ENCODE assay signal across 8 mouse cellular contexts in genomic region chr7:127614511-127614890, GRCm38 (mm10). TPM values are rescaled to one million over a fixed set of nuclear protein-coding genes. Genes with fewer than 3 reads are reported as not detected.
A peak's percentile ranks its signal among the peaks of the same experiment; 100 is the strongest.
DNase-seq lines count a peak whose midpoint lies in the region; ATAC-seq and TF ChIP-seq lines count a peak whose summit lies in the region.

No protein-coding gene starts in this region.

- no peak for TF ChIP-seq POLR2A in spleen, adult 2 months (IDR thresholded peaks at IDR 0.05; ENCODE audit: low read depth, low read length)
- no peak for TF ChIP-seq POLR2A in brain, embryonic 14.5 days (IDR thresholded peaks at IDR 0.05; ENCODE audit: borderline replicate concordance, extremely low read depth, insufficient read depth, insufficient read length, poor library complexity, severe bottlenecking)
- TF ChIP-seq POLR2A in heart, adult 2 months (IDR thresholded peaks at IDR 0.05; ENCODE audit: insufficient read depth, low read depth, low read length): no peak; the same call in 1 of the 2 replicates
- TF ChIP-seq POLR2A in kidney, adult 2 months (IDR thresholded peaks at IDR 0.05; ENCODE audit: low read depth, low read length): no peak

- H3K27me3 ChIP-seq in spleen, adult 2 months (ENCODE audit: control insufficient read depth, insufficient read depth, low read length): 0 out of 2 replicates have a peak, but pooled peaks cover 3% of the 10 kb centered on the region
- H3K27me3 ChIP-seq in heart, adult 2 months (ENCODE audit: control insufficient read depth, insufficient read depth, low read length): no peaks in the 10 kb centered on the region
- H3K27me3 ChIP-seq in kidney, adult 2 months (replicated peaks; ENCODE audit: control insufficient read depth, insufficient read depth, low read length): no peaks in the 10 kb centered on the region
- H3K27me3 ChIP-seq in lung, embryonic 16.5 days (ENCODE audit: control insufficient read depth, insufficient read depth, low read depth, low read length): no peaks in the 10 kb centered on the region

- intact Hi-C loops in heart, adult 2 months (cut with DNase I): loop anchor here (5.0 kb wide), 1 partner anchor 267 kb away; the partner anchor contains the start of gene Zfp768

- no peaks in the 10 kb centered on the region for H3K79me2 ChIP-seq in heart, adult 2 months (replicated peaks; ENCODE audit: control insufficient read depth, insufficient read depth, low read length)

- peaks cover 7% of the 10 kb centered on the region for H3K4me1 ChIP-seq in spleen, adult 2 months (ENCODE audit: control insufficient read depth, insufficient read depth, insufficient read length)
- peaks cover 5% of the 10 kb centered on the region for H3K4me1 ChIP-seq in heart, adult 2 months (ENCODE audit: control insufficient read depth, insufficient read depth, low read length)
- peaks cover 8% of the 10 kb centered on the region; the same call in 1 of the 2 replicates for H3K4me1 ChIP-seq in kidney, adult 2 months (ENCODE audit: control insufficient read depth, insufficient read depth, low read length)
- peaks cover 15% of the 10 kb centered on the region for H3K4me1 ChIP-seq in lung, embryonic 16.5 days (replicated peaks; ENCODE audit: control insufficient read depth, insufficient read depth, low read length)

- H3K9me3 ChIP-seq in lung, embryonic 16.5 days (ENCODE audit: control insufficient read depth, low read length): peaks cover 10% of the 10 kb centered on the region

- peak overlapping the region; percentile 89 for H3K4me2 ChIP-seq in lung, embryonic 16.5 days (ENCODE audit: low read depth, low read length)

- H3K27ac ChIP-seq in spleen, adult 2 months (ENCODE audit: insufficient read depth, low read length): no peak overlapping the region
- peak overlapping the region; percentile 89 for H3K27ac ChIP-seq in heart, adult 2 months
- H3K27ac ChIP-seq in kidney, adult 2 months (ENCODE audit: insufficient read depth, low read depth, low read length): peak overlapping the region; percentile 92
- H3K27ac ChIP-seq in lung, embryonic 16.5 days (ENCODE audit: low read length): peak overlapping the region; percentile 88

- 2% methylated on average over 43 of the region's 44 CpGs for whole genome bisulfite sequencing in spleen, adult 2 months
- 1% methylated on average over 37 of the region's 44 CpGs for WGBS in heart, adult 2 months
- WGBS in kidney, adult 2 months: 3% methylated on average over 44 of the region's 44 CpGs
- 0% methylated on average over 32 of the region's 44 CpGs for WGBS in lung, embryonic 16.5 days

- no peak for TF ChIP-seq EP300 in heart, adult 2 months (IDR thresholded peaks at IDR 0.05; ENCODE audit: insufficient read depth, low read depth, low read length)

- peak overlapping the region; percentile 85 for H3K4me3 ChIP-seq in spleen, adult 2 months (ENCODE audit: extremely low read depth, insufficient read depth, insufficient read length)
- peak overlapping the region; percentile 99 for H3K4me3 ChIP-seq in heart, adult 2 months
- peak overlapping the region; percentile 93 for H3K4me3 ChIP-seq in kidney, adult 2 months (ENCODE audit: insufficient read depth, low read depth, low read length)
- peak overlapping the region; percentile 100 for H3K4me3 ChIP-seq in lung, embryonic 16.5 days (ENCODE audit: low read length)

- peak; percentile 66 for ATAC-seq in lung, embryonic 16.5 days (ENCODE audit: low read depth)
- ATAC-seq in inflammation-experienced regulatory T-cells, adult 6 months: no peak

- no peak for TF ChIP-seq CTCF in spleen, adult 2 months (IDR thresholded peaks at IDR 0.05; ENCODE audit: extremely low read depth, insufficient read depth, insufficient read length, insufficient replicate concordance)
- no peak for TF ChIP-seq CTCF in brain, embryonic 14.5 days (IDR thresholded peaks at IDR 0.05; ENCODE audit: borderline replicate concordance, extremely low read depth, insufficient read depth, insufficient read length)
- peak; percentile 11; the same call in 1 of the 2 replicates for TF ChIP-seq CTCF in heart, adult 2 months (IDR thresholded peaks at IDR 0.05)
- TF ChIP-seq CTCF in kidney, adult 2 months (conservative IDR thresholded peaks at IDR 0.05; ENCODE audit: insufficient read depth, insufficient read length, low read depth, low read length): no peak

- peaks cover 11% of the 10 kb centered on the region for H3K36me3 ChIP-seq in spleen, adult 2 months (ENCODE audit: control insufficient read depth, insufficient read depth, low read length)
- no peaks in the 10 kb centered on the region for H3K36me3 ChIP-seq in heart, adult 2 months (ENCODE audit: control insufficient read depth, insufficient read depth, low read length)
- H3K36me3 ChIP-seq in kidney, adult 2 months (ENCODE audit: control insufficient read depth, insufficient read depth, low read length): peaks cover 3% of the 10 kb centered on the region; the same call in 1 of the 2 replicates
- H3K36me3 ChIP-seq in lung, embryonic 16.5 days (ENCODE audit: control insufficient read depth, insufficient read depth, low read length): peaks cover 33% of the 10 kb centered on the region

- peak in 1 of 2 experiments; percentile 31 for DNase-seq in spleen, adult 2 months (ENCODE audit: low read depth in 1 of 2, low spot score in 2 of 2)
- DNase-seq in spleen, adult 18-20 months: no peak
- peak; percentile 32 for DNase-seq in brain, embryonic 14.5 days (ENCODE audit: low read depth)
- peak; percentile 77 to 79 for DNase-seq in heart, adult 2 months
- DNase-seq in kidney, adult 2 months: peak; percentile 77
- peak; percentile 74 for DNase-seq in ovary, postnatal 36 days (ENCODE audit: low spot score)

- H3K9ac ChIP-seq in heart, adult 2 months (ENCODE audit: low read depth, low read length): peak overlapping the region; percentile 90
- H3K9ac ChIP-seq in lung, embryonic 16.5 days (ENCODE audit: low read length): peak overlapping the region; percentile 99

RNA-seq across cellular contexts. Expression of gene Zfp629, which starts 1.1 kb away (rescaled TPM):
- polyA plus RNA-seq in spleen, adult 2 months (2012; rRNA removed): 4.9 and 5.4 TPM in 2 replicates
- polyA plus RNA-seq in brain, embryonic 14.5 days (2012; rRNA removed): 38.7 and 44.4 TPM in 2 replicates
- 10 to 100 TPM; 17.7 to 24.9 TPM for total RNA-seq in heart, adult 2 months (2021)
- polyA plus RNA-seq in heart, adult 2 months (2012; rRNA removed): 12.5 and 20.9 TPM in 2 replicates
- 12.3 and 16.9 TPM in 2 replicates for polyA plus RNA-seq in kidney, adult 2 months (2012; rRNA removed)
- polyA plus RNA-seq in lung, embryonic 16.5 days (2015; fragmentation: Nextera tagmentation; extraction: Ambion mirVana): 12.5 and 12.6 TPM in 2 replicates
- under 1 TPM in 2 of 3 experiments, not detected in 1; 0.74 to 0.92 TPM for polyA plus RNA-seq in inflammation-experienced regulatory T-cells, adult 6 months (2017; shearing (Covaris generic))

RNA-seq across cellular contexts. Expression of gene Rnf40, which starts 25.9 kb away (rescaled TPM):
- polyA plus RNA-seq in spleen, adult 2 months (2012; rRNA removed): 25.8 and 29.3 TPM in 2 replicates
- 50.4 and 56.0 TPM in 2 replicates for polyA plus RNA-seq in brain, embryonic 14.5 days (2012; rRNA removed)
- total RNA-seq in heart, adult 2 months (2021): 10 to 100 TPM; 41.0 to 44.8 TPM
- 18.2 and 27.3 TPM in 2 replicates for polyA plus RNA-seq in heart, adult 2 months (2012; rRNA removed)
- polyA plus RNA-seq in kidney, adult 2 months (2012; rRNA removed): 24.7 and 25.7 TPM in 2 replicates
- 47.6 and 51.1 TPM in 2 replicates for polyA plus RNA-seq in lung, embryonic 16.5 days (2015; fragmentation: Nextera tagmentation; extraction: Ambion mirVana)
- polyA plus RNA-seq in inflammation-experienced regulatory T-cells, adult 6 months (2017; shearing (Covaris generic)): 10 to 100 TPM; 24.0 to 30.6 (median 29.7) TPM

RNA-seq across cellular contexts. Expression of gene Ccdc189, which starts 26.1 kb away (rescaled TPM):
- polyA plus RNA-seq in spleen, adult 2 months (2012; rRNA removed): 1.6 and 2.2 TPM in 2 replicates
- polyA plus RNA-seq in brain, embryonic 14.5 days (2012; rRNA removed): 11.9 and 16.0 TPM in 2 replicates
- total RNA-seq in heart, adult 2 months (2021): 10 to 100 TPM; 10.4 to 11.7 TPM
- polyA plus RNA-seq in heart, adult 2 months (2012; rRNA removed): 10.6 and 11.4 TPM in 2 replicates
- 17.1 and 18.6 TPM in 2 replicates for polyA plus RNA-seq in kidney, adult 2 months (2012; rRNA removed)
- polyA plus RNA-seq in lung, embryonic 16.5 days (2015; fragmentation: Nextera tagmentation; extraction: Ambion mirVana): 23.6 and 23.7 TPM in 2 replicates
- 1 to 10 TPM in 1 of 3 experiments, under 1 TPM in 2; 0.21 to 1.3 (median 0.72) TPM for polyA plus RNA-seq in inflammation-experienced regulatory T-cells, adult 6 months (2017; shearing (Covaris generic))

RNA-seq across cellular contexts. Expression of gene Phkg2, which starts 41.4 kb away (rescaled TPM):
- 79.5 and 91.4 TPM in 2 replicates for polyA plus RNA-seq in spleen, adult 2 months (2012; rRNA removed)
- polyA plus RNA-seq in brain, embryonic 14.5 days (2012; rRNA removed): 108 and 126 TPM in 2 replicates
- total RNA-seq in heart, adult 2 months (2021): 10 to 100 TPM; 13.9 to 17.5 TPM
- 30.1 and 40.1 TPM in 2 replicates for polyA plus RNA-seq in heart, adult 2 months (2012; rRNA removed)
- 53.6 and 65.6 TPM in 2 replicates for polyA plus RNA-seq in kidney, adult 2 months (2012; rRNA removed)
- 36.9 and 40.0 TPM in 2 replicates for polyA plus RNA-seq in lung, embryonic 16.5 days (2015; fragmentation: Nextera tagmentation; extraction: Ambion mirVana)
- polyA plus RNA-seq in inflammation-experienced regulatory T-cells, adult 6 months (2017; shearing (Covaris generic)): 100 to 1,000 TPM in 1 of 3 experiments, 10 to 100 TPM in 2; 75.0 to 116 (median 93.2) TPM

RNA-seq across cellular contexts. Expression of gene Tmem265, which starts 53.3 kb away (rescaled TPM):
- polyA plus RNA-seq in spleen, adult 2 months (2012; rRNA removed): 4.8 TPM in 2 replicates
- polyA plus RNA-seq in brain, embryonic 14.5 days (2012; rRNA removed): 2.0 and 3.2 TPM in 2 replicates
- not detected for total RNA-seq in heart, adult 2 months (2021)
- polyA plus RNA-seq in heart, adult 2 months (2012; rRNA removed): not detected in 2 replicates
- not detected in 2 replicates for polyA plus RNA-seq in kidney, adult 2 months (2012; rRNA removed)
- 8.4 and 8.7 TPM in 2 replicates for polyA plus RNA-seq in lung, embryonic 16.5 days (2015; fragmentation: Nextera tagmentation; extraction: Ambion mirVana)
- 10 to 100 TPM; 30.0 to 46.0 (median 34.3) TPM for polyA plus RNA-seq in inflammation-experienced regulatory T-cells, adult 6 months (2017; shearing (Covaris generic))

Comparison
In these comparisons a context has a peak if more than half of its experiments do, and no peak if none do; other contexts are left out.
1. DNase-seq: peak in brain, embryonic 14.5 days (single experiment), heart, adult 2 months (2 of 2), kidney, adult 2 months (single experiment) and ovary, postnatal 36 days (single experiment); none in spleen, adult 18-20 months (0 of 2).
2. Peak in every context shown above with its lines, with median percentiles within 50 percentile points of each other: H3K4me3 ChIP-seq.